Mouse (Mus musculus): ENCODE measurements around the gene B430305J03Rik. TPM values are rescaled to one million over a fixed set of nuclear protein-coding genes. Genes with fewer than 3 reads are reported as not detected.
A peak's percentile ranks its signal among the peaks of the same experiment; 100 is the strongest.

Gene B430305J03Rik
- 0.58 and 0.87 TPM in 2 replicates for total RNA-seq (2017)

- no peak for ATAC-seq (replicated peaks; ENCODE audit: low read depth, poor library complexity, severe bottlenecking)
Measured at GRCm38 (mm10) chr3:61365779-61366373, at the start of gene B430305J03Rik. Gene B430305J03Rik (minus strand): TSS chr3:61365951.

- ATAC-seq (replicated peaks; ENCODE audit: low read depth, poor library complexity, severe bottlenecking), result peak; percentile 94
Measured at GRCm38 (mm10) chr3:61409683-61410082, 43.9 kb upstream of the B430305J03Rik start.

GRCm38 (mm10) chr3:61406921-61407320 lies 41.2 kb upstream of the B430305J03Rik start:
- peak; percentile 43 for ATAC-seq (replicated peaks; ENCODE audit: low read depth, poor library complexity, severe bottlenecking)

- ATAC-seq (replicated peaks; ENCODE audit: low read depth, poor library complexity, severe bottlenecking), result no peak
Measured at GRCm38 (mm10) chr3:61400823-61401387, 35.2 kb upstream of the B430305J03Rik start.

GRCm38 (mm10) chr3:61396728-61397127 lies 31.0 kb upstream of the B430305J03Rik start:
- peak; percentile 53 for ATAC-seq (replicated peaks; ENCODE audit: low read depth, poor library complexity, severe bottlenecking)

GRCm38 (mm10) chr3:61395382-61395781 lies 29.6 kb upstream of the B430305J03Rik start:
- ATAC-seq (replicated peaks; ENCODE audit: low read depth, poor library complexity, severe bottlenecking), result no peak

- ATAC-seq (replicated peaks; ENCODE audit: low read depth, poor library complexity, severe bottlenecking), result no peak
Measured at GRCm38 (mm10) chr3:61393520-61393919, 27.8 kb upstream of the B430305J03Rik start.

- peak; percentile 83 for ATAC-seq (replicated peaks; ENCODE audit: low read depth, poor library complexity, severe bottlenecking)
Measured at GRCm38 (mm10) chr3:61392881-61393280, 27.1 kb upstream of the B430305J03Rik start.

- ATAC-seq (replicated peaks; ENCODE audit: low read depth, poor library complexity, severe bottlenecking), result no peak
Measured at GRCm38 (mm10) chr3:61391564-61391963, 25.8 kb upstream of the B430305J03Rik start.

GRCm38 (mm10) chr3:61386368-61386767 lies 20.6 kb upstream of the B430305J03Rik start:
- ATAC-seq (replicated peaks; ENCODE audit: low read depth, poor library complexity, severe bottlenecking), result no peak

GRCm38 (mm10) chr3:61376001-61376400 lies 10.2 kb upstream of the B430305J03Rik start:
- no peak for ATAC-seq (replicated peaks; ENCODE audit: low read depth, poor library complexity, severe bottlenecking)

- ATAC-seq (replicated peaks; ENCODE audit: low read depth, poor library complexity, severe bottlenecking), result no peak
Measured at GRCm38 (mm10) chr3:61368446-61368845, 2.7 kb upstream of the B430305J03Rik start.

- 0 out of 2 replicates have a peak, but pooled peaks have one; percentile 11 for ATAC-seq (replicated peaks; ENCODE audit: low read depth, poor library complexity, severe bottlenecking)
Measured at GRCm38 (mm10) chr3:61364978-61365778, 573 bp downstream of the B430305J03Rik start.

GRCm38 (mm10) chr3:61364661-61364977 lies 1.1 kb downstream of the B430305J03Rik start:
- ATAC-seq (replicated peaks; ENCODE audit: low read depth, poor library complexity, severe bottlenecking), result no peak

- peak; percentile 48 for ATAC-seq (replicated peaks; ENCODE audit: low read depth, poor library complexity, severe bottlenecking)
Measured at GRCm38 (mm10) chr3:61363989-61364660, 1.6 kb downstream of the B430305J03Rik start.

GRCm38 (mm10) chr3:61363161-61363988 lies 2.4 kb downstream of the B430305J03Rik start:
- peak; percentile 75 for ATAC-seq (replicated peaks; ENCODE audit: low read depth, poor library complexity, severe bottlenecking)

- no peak for ATAC-seq (replicated peaks; ENCODE audit: low read depth, poor library complexity, severe bottlenecking)
Measured at GRCm38 (mm10) chr3:61362821-61363160, 3.0 kb downstream of the B430305J03Rik start.

GRCm38 (mm10) chr3:61361338-61361737 lies 4.4 kb downstream of the B430305J03Rik start, which contains the start of gene Rap2b:
Gene Rap2b (plus strand): TSS chr3:61361638.
- ATAC-seq (replicated peaks; ENCODE audit: low read depth, poor library complexity, severe bottlenecking), result no peak

- peak; percentile 46 for ATAC-seq (replicated peaks; ENCODE audit: low read depth, poor library complexity, severe bottlenecking)
Measured at GRCm38 (mm10) chr3:61358756-61359293, 6.9 kb downstream of the B430305J03Rik start.

GRCm38 (mm10) chr3:61358107-61358506 lies 7.6 kb downstream of the B430305J03Rik start:
- peak; percentile 44 for ATAC-seq (replicated peaks; ENCODE audit: low read depth, poor library complexity, severe bottlenecking)

Measured in common myeloid progenitor, adult 5-6 weeks (primary cell).